Mouse (Mus musculus) lung, postnatal 0 days (tissue): Measurements from ENCODE around the gene Ddx5.

Experiments
- CTCF ChIP-seq: IDR thresholded peaks from 2 replicates; pipeline ENCODE4 v1.5.1; 2016; ENCODE audit warnings: antibody characterized with exemption, mild to moderate bottlenecking
- EP300 ChIP-seq: IDR thresholded peaks from 2 replicates; pipeline ENCODE4 v1.6.1; 2016; ENCODE audit warnings: antibody characterized with exemption, mild to moderate bottlenecking, control low read depth

DNA sequence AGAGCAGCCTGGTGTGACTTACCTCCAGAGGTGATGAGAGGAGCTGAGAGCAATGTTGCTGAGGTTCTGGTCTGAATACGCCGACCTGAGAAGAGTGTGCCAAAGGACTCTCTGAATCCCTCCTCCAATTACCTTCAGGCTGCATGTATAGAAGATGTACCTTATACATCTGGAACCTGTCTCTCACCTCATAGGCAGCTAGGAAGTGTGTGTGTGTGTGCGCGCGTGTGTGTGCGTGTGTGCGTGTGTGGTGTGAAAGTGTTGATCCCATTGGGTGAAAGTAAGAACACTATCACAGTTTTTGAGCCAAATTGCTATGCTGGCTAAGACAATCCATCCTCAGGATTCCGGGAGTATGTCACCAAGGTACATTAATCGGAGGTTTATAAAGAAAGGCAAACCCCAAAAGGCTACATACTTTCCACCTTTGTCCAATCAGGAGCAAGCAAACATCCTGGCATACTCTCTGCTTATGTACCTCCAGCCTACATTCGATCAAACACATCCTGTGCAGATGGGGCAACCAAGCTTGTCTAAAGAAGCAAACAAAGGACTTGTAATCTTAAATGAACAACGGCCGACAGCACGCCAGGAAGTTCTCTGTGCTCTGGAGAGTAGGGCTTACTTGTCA is 38.7 kb downstream of the Ddx5 start, which contains the start of gene Pecam1:
- TF ChIP-seq CTCF = no peak
- no peak for TF ChIP-seq EP300
